Mouse (Mus musculus) heart, embryonic 15.5 days (tissue): ENCODE results near the gene Lyve1. TPM values are rescaled to one million over a fixed set of nuclear protein-coding genes. Genes with fewer than 3 reads are reported as not detected.

ENCODE experiments used
- ATAC-seq: fragments of 200-750 bp; cut with Nextera tagmentation; replicated peaks from 2 replicates; pipeline ENCODE4 v1.8.0; 2017; ENCODE audit warnings: low read depth, moderate TSS enrichment; ENCODE audit not compliant: insufficient number of reproducible peaks, insufficient read depth, low FRiP score
- H3K27ac ChIP-seq: fragments of 300-500 bp; sonication (generic); 2 replicates; pipeline ENCODE4 v1.5.1; 2015; ENCODE audit warnings: mild to moderate bottlenecking, inconsistent platforms
- H3K27me3 ChIP-seq: fragments of 300-500 bp; sonication (generic); 2 replicates; pipeline ENCODE4 v1.6.1; 2015; ENCODE audit warnings: inconsistent platforms
- H3K36me3 ChIP-seq: fragments of 300-500 bp; sonication (generic); 2 replicates; pipeline ENCODE4 v1.6.1; 2015; ENCODE audit warnings: mild to moderate bottlenecking, inconsistent platforms
- H3K4me1 ChIP-seq: fragments of 300-500 bp; sonication (generic); replicated peaks from 2 replicates; pipeline ENCODE4 v1.6.1; 2015; ENCODE audit warnings: inconsistent platforms
- H3K4me2 ChIP-seq: fragments of 300-500 bp; sonication (generic); 2 replicates; pipeline ENCODE4 v1.6.1; 2015; ENCODE audit warnings: inconsistent platforms, mild to moderate bottlenecking, moderate library complexity
- H3K4me3 ChIP-seq: fragments of 300-500 bp; sonication (generic); 2 replicates; pipeline ENCODE4 v1.5.1; 2015; ENCODE audit warnings: mild to moderate bottlenecking, inconsistent platforms
- H3K9ac ChIP-seq: fragments of 300-500 bp; sonication (generic); 2 replicates; pipeline ENCODE4 v1.6.1; 2015; ENCODE audit warnings: mild to moderate bottlenecking, inconsistent platforms
- H3K9me3 ChIP-seq: fragments of 300-500 bp; sonication (generic); replicated peaks from 2 replicates; pipeline ENCODE4 v1.6.1; 2016; ENCODE audit warnings: inconsistent platforms
- WGBS: fragments of 180-500 bp; shearing (Covaris S2); methylation state at CpG from one replicate; pipeline ENCODE4 v1.1.7; 2015; ENCODE audit warnings: mixed read lengths; 5-methylcytosine and 5-hydroxymethylcytosine counted together
- polyA plus RNA-seq: library from polyadenylated mRNA; unstranded; fragments of >200 nt; fragmentation: Nextera tagmentation; extraction: Ambion mirVana; gene quantifications from 2 replicates; pipeline ENCODE4 v1.2.1, GENCODE M21; 2015

Gene Lyve1
- polyA plus RNA-seq, 1 experiment from 2014 or later = 11.9 TPM

- H3K4me2 ChIP-seq = no peak overlapping the region
- H3K36me3 ChIP-seq = no peaks in the 10 kb centered on the region
- H3K27ac ChIP-seq = peak overlapping the region; percentile 37; the same call in 1 of the 2 replicates
- no peak for ATAC-seq
- no peaks in the 10 kb centered on the region for H3K9me3 ChIP-seq
- H3K27me3 ChIP-seq = no peaks in the 10 kb centered on the region
- 63% methylated on average over 7 of the region's 7 CpGs for WGBS
- H3K4me1 ChIP-seq = peaks cover 7% of the 10 kb centered on the region; the same call in 1 of the 2 replicates
- H3K9ac ChIP-seq = no peak overlapping the region
- H3K4me3 ChIP-seq = no peak overlapping the region
These were observed 11.4 kb downstream of the Lyve1 start for GRCm38 (mm10) chr7:110851541-110852203.

GRCm38 (mm10) chr7:110848371-110848770 lies 14.7 kb downstream of the Lyve1 start:
- 91% methylated on average over 1 of the region's 1 CpGs for WGBS
- Histone ChIP-seq H3K27me3 (no peaks in the 10 kb centered on the region), H3K4me3 (no peak overlapping the region), H3K27ac (no peak overlapping the region), H3K9ac (no peak overlapping the region), H3K9me3 (no peaks in the 10 kb centered on the region), H3K36me3 (no peaks in the 10 kb centered on the region), H3K4me2 (no peak overlapping the region), H3K4me1 (0 out of 2 replicates have a peak, but pooled peaks cover 3% of the 10 kb centered on the region)
- no peak for ATAC-seq

- H3K9ac ChIP-seq = no peak overlapping the region
- no peaks in the 10 kb centered on the region for H3K27me3 ChIP-seq
- no peak for ATAC-seq
- H3K36me3 ChIP-seq = no peaks in the 10 kb centered on the region
- no peaks in the 10 kb centered on the region for H3K9me3 ChIP-seq
- WGBS = 35% methylated on average over 2 of the region's 2 CpGs
- no peak overlapping the region for H3K4me2 ChIP-seq
- 0 out of 2 replicates have a peak, but pooled peaks cover 5% of the 10 kb centered on the region for H3K4me1 ChIP-seq
- H3K27ac ChIP-seq = no peak overlapping the region
- H3K4me3 ChIP-seq = no peak overlapping the region
These were observed 15.7 kb downstream of the Lyve1 start for GRCm38 (mm10) chr7:110847321-110847720.

DNA sequence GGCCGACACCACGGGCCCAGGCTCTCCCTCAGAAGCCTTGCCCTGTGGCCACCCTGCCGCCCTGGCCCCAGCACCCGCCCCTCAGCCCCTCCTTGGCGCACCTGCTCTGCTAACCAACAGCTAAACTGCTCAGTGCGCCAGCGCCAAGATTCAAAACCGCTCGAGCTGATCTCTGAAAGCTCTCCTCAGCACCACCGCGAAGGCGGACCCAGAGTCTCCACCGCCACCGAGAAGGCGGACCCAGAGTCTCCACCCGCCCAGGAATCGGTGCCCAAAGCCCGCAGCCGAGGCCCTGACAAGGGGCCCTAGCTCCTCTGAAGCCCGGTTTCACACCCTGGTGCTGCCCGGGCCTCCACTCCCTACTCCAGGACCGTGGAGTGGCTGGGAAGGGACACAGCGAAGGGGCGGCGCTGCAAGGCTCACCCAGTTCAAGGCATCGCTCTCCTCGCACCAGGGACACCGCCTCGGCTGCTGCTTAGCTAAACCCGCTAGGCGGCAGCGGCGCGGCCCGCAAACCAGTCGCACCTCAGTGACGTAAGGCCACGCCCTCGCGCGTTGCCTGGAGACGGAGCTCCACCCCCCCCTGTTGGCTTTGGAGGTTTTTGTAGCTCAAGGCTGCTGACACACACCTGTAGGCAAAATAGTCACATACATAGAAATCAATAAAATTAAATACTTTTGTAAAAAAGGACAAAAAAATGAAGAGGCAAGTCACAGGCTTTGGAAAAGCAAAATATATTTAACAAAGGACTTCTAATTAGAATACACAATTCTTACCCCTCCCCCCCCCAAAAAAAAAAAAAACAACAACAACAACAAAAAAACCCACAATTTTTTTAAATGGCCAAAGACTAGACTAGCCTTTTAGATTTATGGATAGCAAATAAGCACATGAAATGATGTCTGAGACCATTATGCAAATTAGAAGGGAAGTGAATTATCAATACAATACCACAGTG lies 18.8 kb downstream of the Lyve1 start, which contains the start of gene Rnf141:
Gene Rnf141 (minus strand): TSS at position 542 of the 959 bp plus-strand sequence.
- no peaks in the 10 kb centered on the region for H3K9me3 ChIP-seq
- H3K27ac ChIP-seq = peak within 1 kb of the TSS; percentile 91
- peak; percentile 88 for ATAC-seq
- no peaks in the 10 kb centered on the region for H3K36me3 ChIP-seq
- H3K4me1 ChIP-seq = peaks cover 5% of the 10 kb centered on the region; the same call in 1 of the 2 replicates
- peak within 1 kb of the TSS; percentile 70 for H3K4me3 ChIP-seq
- H3K27me3 ChIP-seq = no peaks in the 10 kb centered on the region
- peak within 1 kb of the TSS; percentile 78 for H3K4me2 ChIP-seq
- WGBS = under 1% methylated on average over 42 of the region's 42 CpGs
- H3K9ac ChIP-seq = peak within 1 kb of the TSS; percentile 78

- Histone ChIP-seq H3K4me1 (peaks cover 5% of the 10 kb centered on the region; the same call in 1 of the 2 replicates), H3K4me3 (no peak overlapping the region), H3K27me3 (no peaks in the 10 kb centered on the region), H3K27ac (no peak overlapping the region), H3K9me3 (no peaks in the 10 kb centered on the region), H3K4me2 (no peak overlapping the region), H3K9ac (no peak overlapping the region), H3K36me3 (peaks cover 7% of the 10 kb centered on the region; the same call in 1 of the 2 replicates)
- no peak for ATAC-seq
- WGBS = 62% methylated on average over 4 of the region's 4 CpGs
These were observed 22.7 kb downstream of the Lyve1 start for GRCm38 (mm10) chr7:110840332-110840731.

DNA sequence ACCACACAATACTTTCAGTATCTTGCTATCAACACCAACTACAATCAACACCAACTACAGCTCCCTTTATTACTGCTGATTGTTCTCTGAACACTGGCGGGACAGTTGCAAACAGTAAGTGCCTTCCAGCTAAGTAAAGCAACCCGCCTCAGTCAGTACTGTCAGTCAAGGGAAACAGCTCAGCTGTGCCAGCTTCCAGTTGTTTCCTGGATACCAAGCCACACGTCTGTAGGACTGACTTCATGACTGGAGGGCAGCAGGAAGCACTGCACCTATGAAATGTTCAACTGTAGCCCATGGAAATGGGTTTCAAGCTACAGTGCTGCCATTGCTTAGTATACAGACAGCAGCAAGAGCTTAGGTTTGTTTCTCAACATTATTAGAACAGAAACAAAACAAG lies 28.5 kb downstream of the Lyve1 start:
- no peak for ATAC-seq
- Histone ChIP-seq H3K27me3 (no peaks in the 10 kb centered on the region), H3K27ac (no peak overlapping the region), H3K4me1 (peaks cover 6% of the 10 kb centered on the region; the same call in 1 of the 2 replicates), H3K9ac (no peak overlapping the region), H3K4me2 (no peak overlapping the region), H3K9me3 (no peaks in the 10 kb centered on the region), H3K36me3 (peaks cover 10% of the 10 kb centered on the region; the same call in 1 of the 2 replicates), H3K4me3 (no peak overlapping the region)
- 35% methylated on average over 3 of the region's 3 CpGs for WGBS

- Histone ChIP-seq H3K9ac (no peak overlapping the region), H3K36me3 (peaks cover 10% of the 10 kb centered on the region; the same call in 1 of the 2 replicates), H3K4me2 (no peak overlapping the region), H3K4me1 (peaks cover 6% of the 10 kb centered on the region; the same call in 1 of the 2 replicates), H3K9me3 (no peaks in the 10 kb centered on the region), H3K4me3 (no peak overlapping the region), H3K27me3 (no peaks in the 10 kb centered on the region), H3K27ac (no peak overlapping the region)
- WGBS = 92% methylated on average over 1 of the region's 1 CpGs
- no peak for ATAC-seq
These were observed 29.0 kb downstream of the Lyve1 start for GRCm38 (mm10) chr7:110834018-110834417.

- no peak overlapping the region for H3K4me2 ChIP-seq
- no peak for ATAC-seq
- H3K27ac ChIP-seq = 0 out of 2 replicates have a peak overlapping the region, but pooled peaks have one; percentile 15
- 51% methylated on average over 1 of the region's 1 CpGs for WGBS
- H3K9ac ChIP-seq = no peak overlapping the region
- H3K4me3 ChIP-seq = no peak overlapping the region
- H3K9me3 ChIP-seq = no peaks in the 10 kb centered on the region
- peaks cover 13% of the 10 kb centered on the region for H3K36me3 ChIP-seq
- H3K4me1 ChIP-seq = peaks cover 6% of the 10 kb centered on the region; the same call in 1 of the 2 replicates
- H3K27me3 ChIP-seq = no peaks in the 10 kb centered on the region
These were observed 30.0 kb downstream of the Lyve1 start for GRCm38 (mm10) chr7:110833024-110833423.

GRCm38 (mm10) chr7:110823995-110824953 lies 38.8 kb downstream of the Lyve1 start:
- Histone ChIP-seq H3K4me3 (no peak overlapping the region), H3K4me2 (no peak overlapping the region), H3K9me3 (no peaks in the 10 kb centered on the region), H3K36me3 (peaks cover 22% of the 10 kb centered on the region), H3K27ac (peak overlapping the region; percentile 11; the same call in 1 of the 2 replicates), H3K9ac (no peak overlapping the region), H3K4me1 (peaks cover 41% of the 10 kb centered on the region), H3K27me3 (no peaks in the 10 kb centered on the region)
- WGBS = 74% methylated on average over 8 of the region's 8 CpGs
- no peak for ATAC-seq

GRCm38 (mm10) chr7:110823593-110823992 lies 39.4 kb downstream of the Lyve1 start:
- peak overlapping the region; percentile 10; the same call in 1 of the 2 replicates for H3K27ac ChIP-seq
- no peaks in the 10 kb centered on the region for H3K27me3 ChIP-seq
- peaks cover 46% of the 10 kb centered on the region for H3K4me1 ChIP-seq
- H3K4me2 ChIP-seq = no peak overlapping the region
- H3K4me3 ChIP-seq = no peak overlapping the region
- peaks cover 22% of the 10 kb centered on the region for H3K36me3 ChIP-seq
- no peaks in the 10 kb centered on the region for H3K9me3 ChIP-seq
- WGBS = 33% methylated on average over 4 of the region's 4 CpGs
- ATAC-seq = no peak
- no peak overlapping the region for H3K9ac ChIP-seq
